In the genomic region with DNA sequence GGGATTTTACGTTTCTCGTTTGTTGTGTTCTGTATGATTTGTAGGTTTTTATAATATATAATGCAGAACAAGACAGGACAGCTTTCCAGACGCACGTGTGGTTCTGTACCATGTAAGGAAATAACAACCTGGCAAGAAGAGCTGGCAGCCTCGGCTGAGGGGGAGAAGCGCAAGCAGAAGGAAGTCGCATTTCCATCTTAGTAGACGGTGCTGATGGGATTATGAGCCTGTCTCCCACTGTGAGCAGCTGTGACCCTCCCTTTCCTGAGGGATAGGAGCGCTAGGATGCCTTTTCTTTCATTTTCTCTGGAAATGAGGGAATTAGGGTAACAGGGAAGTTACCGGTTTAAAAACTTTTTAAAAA, we compare ENCODE assay signal across 8 mouse cellular contexts. TPM values are rescaled to one million over a fixed set of nuclear protein-coding genes. Genes with fewer than 3 reads are reported as not detected.
DNase-seq lines count a peak whose midpoint lies in the region; ATAC-seq and TF ChIP-seq lines count a peak whose summit lies in the region.

No protein-coding gene starts in this region.

- H3K4me1 ChIP-seq in embryonic facial prominence, embryonic 10.5 days: peaks cover 20% of the 10 kb centered on the region
- peaks cover 6% of the 10 kb centered on the region for H3K4me1 ChIP-seq in hindbrain, embryonic 12.5 days
- H3K4me1 ChIP-seq in midbrain, embryonic 14.5 days (ENCODE audit: control insufficient read depth, insufficient read depth, low read length): peaks cover 3% of the 10 kb centered on the region; the same call in 1 of the 2 replicates

- WGBS in embryonic facial prominence, embryonic 10.5 days: 6% methylated on average over 10 of the region's 10 CpGs
- 3% methylated on average over 10 of the region's 10 CpGs for WGBS in hindbrain, embryonic 12.5 days
- WGBS in midbrain, embryonic 14.5 days: under 1% methylated on average over 10 of the region's 10 CpGs

- H3K4me3 ChIP-seq in left cerebral cortex, adult 2 months: peak overlapping the region; percentile 36
- peak overlapping the region; percentile 53 for H3K4me3 ChIP-seq in embryonic facial prominence, embryonic 10.5 days
- H3K4me3 ChIP-seq in hindbrain, embryonic 12.5 days: peak overlapping the region; percentile 23
- peak overlapping the region; percentile 27 for H3K4me3 ChIP-seq in midbrain, embryonic 14.5 days (replicated peaks; ENCODE audit: low read depth, low read length)

- DNase-seq in left cerebral cortex, adult 2 months (ENCODE audit: extremely low spot score in 1 of 2, low spot score in 2 of 2): no peak
- DNase-seq in left cerebral cortex, adult 9 months (ENCODE audit: low spot score in 2 of 2): no peak
- DNase-seq in embryonic facial prominence, embryonic 10.5 days (ENCODE audit: low spot score): no peak
- DNase-seq in midbrain, embryonic 14.5 days: peak; percentile 57
- DNase-seq in urinary bladder, postnatal 4 days (ENCODE audit: low spot score in 2 of 2): no peak
- no peak for DNase-seq in urinary bladder, adult 18-20 months (ENCODE audit: low spot score in 2 of 2)
- DNase-seq in layer of hippocampus, adult 11-12 months (ENCODE audit: low spot score): no peak

- H3K27me3 ChIP-seq in embryonic facial prominence, embryonic 10.5 days (replicated peaks; ENCODE audit: low read depth, poor library complexity, severe bottlenecking): peaks cover 58% of the 10 kb centered on the region
- peaks cover 15% of the 10 kb centered on the region for H3K27me3 ChIP-seq in hindbrain, embryonic 12.5 days
- no peaks in the 10 kb centered on the region for H3K27me3 ChIP-seq in midbrain, embryonic 14.5 days (ENCODE audit: control insufficient read depth, insufficient read depth, low read length)

- no peaks in the 10 kb centered on the region for H3K36me3 ChIP-seq in embryonic facial prominence, embryonic 10.5 days (replicated peaks)
- H3K36me3 ChIP-seq in hindbrain, embryonic 12.5 days: no peaks in the 10 kb centered on the region
- no peaks in the 10 kb centered on the region for H3K36me3 ChIP-seq in midbrain, embryonic 14.5 days (ENCODE audit: control insufficient read depth, insufficient read depth, low read length)

- H3K9me3 ChIP-seq in embryonic facial prominence, embryonic 10.5 days: peaks cover 3% of the 10 kb centered on the region; the same call in 1 of the 2 replicates
- peaks cover 3% of the 10 kb centered on the region; the same call in 1 of the 2 replicates for H3K9me3 ChIP-seq in hindbrain, embryonic 12.5 days (replicated peaks)
- H3K9me3 ChIP-seq in midbrain, embryonic 14.5 days (ENCODE audit: control insufficient read depth, low read length): peaks cover 3% of the 10 kb centered on the region; the same call in 1 of the 2 replicates

- ATAC-seq in hindbrain, embryonic 12.5 days (ENCODE audit: low FRiP score): no peak
- ATAC-seq in midbrain, embryonic 14.5 days (ENCODE audit: low FRiP score, low TSS enrichment): no peak

- peak overlapping the region; percentile 53 for H3K4me2 ChIP-seq in hindbrain, embryonic 12.5 days (replicated peaks)
- H3K4me2 ChIP-seq in midbrain, embryonic 14.5 days (ENCODE audit: low read length): peak overlapping the region; percentile 58

- intact Hi-C loops in left cerebral cortex, adult 2 months (cut with DNase I): no loop called here

- 0 out of 2 replicates have a peak overlapping the region, but pooled peaks have one; percentile 44 for H3K9ac ChIP-seq in hindbrain, embryonic 12.5 days
- H3K9ac ChIP-seq in midbrain, embryonic 14.5 days (replicated peaks; ENCODE audit: low read length): peak overlapping the region; percentile 42

- H3K27ac ChIP-seq in left cerebral cortex, adult 2 months: no peak overlapping the region
- no peak overlapping the region for H3K27ac ChIP-seq in embryonic facial prominence, embryonic 10.5 days (replicated peaks)
- H3K27ac ChIP-seq in hindbrain, embryonic 12.5 days: no peak overlapping the region
- no peak overlapping the region for H3K27ac ChIP-seq in midbrain, embryonic 14.5 days (replicated peaks; ENCODE audit: low read depth, low read length)

- TF ChIP-seq CTCF in left cerebral cortex, adult 2 months (IDR thresholded peaks at IDR 0.05): no peak

RNA-seq across cellular contexts. Expression of gene Akap1, which starts 9.3 kb away (rescaled TPM):
- total RNA-seq in left cerebral cortex, adult 2 months (2021): 10 to 100 TPM; 39.8 to 40.1 TPM
- 16.9 and 17.1 TPM in 2 replicates for polyA plus RNA-seq in embryonic facial prominence, embryonic 10.5 days (2016; fragmentation: Nextera tagmentation; extraction: Ambion mirVana)
- polyA plus RNA-seq in hindbrain, embryonic 12.5 days (2016; fragmentation: Nextera tagmentation; extraction: Ambion mirVana): 21.8 and 22.3 TPM in 2 replicates
- polyA plus RNA-seq in midbrain, embryonic 14.5 days (2014; fragmentation: Nextera tagmentation; extraction: Ambion mirVana): 28.7 and 29.0 TPM in 2 replicates
